Mouse (Mus musculus): ENCODE results near the gene Lpar5.

GRCm38 (mm10) chr6:125129710-125130402 lies 62.1 kb downstream of the Lpar5 start:
- TF ChIP-seq MAFK (IDR thresholded peaks at IDR 0.05; ENCODE audit: insufficient read depth, low read depth, low read length) = no peak
- TF ChIP-seq ZC3H11A (IDR thresholded peaks at IDR 0.05; ENCODE audit: borderline replicate concordance, low read depth, low read length) = no peak
- no peak for TF ChIP-seq ZNF384 (IDR thresholded peaks at IDR 0.05; ENCODE audit: low read depth, low read length)
- no peak for TF ChIP-seq CHD2 (IDR thresholded peaks at IDR 0.05; ENCODE audit: low read depth, low read length)
- TF ChIP-seq HCFC1 (IDR thresholded peaks at IDR 0.05; ENCODE audit: borderline replicate concordance, insufficient read depth, low read length) = no peak

Data from ES-E14 (cell line).